Mouse (Mus musculus) liver, embryonic 16.5 days (tissue): ENCODE measurements around the gene Donson. TPM values are rescaled to one million over a fixed set of nuclear protein-coding genes. Genes with fewer than 3 reads are reported as not detected.
A peak's percentile ranks its signal among the peaks of the same experiment; 100 is the strongest.

ENCODE experiments used
- ATAC-seq: fragments of 200-750 bp; cut with Nextera tagmentation; 2 replicates; pipeline ENCODE4 v1.8.0; 2017; ENCODE audit warnings: low read depth, mild to moderate bottlenecking, moderate number of reproducible peaks, moderate library complexity
- H3K27ac ChIP-seq: fragments of 300-500 bp; sonication (generic); 2 replicates; pipeline ENCODE4 v1.5.1; 2014; ENCODE audit warnings: mild to moderate bottlenecking, low read length
- H3K27me3 ChIP-seq: fragments of 300-500 bp; sonication (generic); 2 replicates; pipeline ENCODE4 v1.6.1; 2014; ENCODE audit warnings: low read depth, low read length, mixed read lengths; ENCODE audit not compliant: control insufficient read depth, insufficient read depth
- H3K36me3 ChIP-seq: fragments of 300-500 bp; sonication (generic); 2 replicates; pipeline ENCODE4 v1.6.1; 2014; ENCODE audit warnings: mild to moderate bottlenecking; ENCODE audit not compliant: control insufficient read depth, insufficient read depth
- H3K4me1 ChIP-seq: fragments of 300-500 bp; sonication (generic); 2 replicates; pipeline ENCODE4 v1.6.1; 2014; ENCODE audit warnings: low read depth, low read length, mixed read lengths; ENCODE audit not compliant: control insufficient read depth
- H3K4me2 ChIP-seq: fragments of 300-500 bp; sonication (generic); 2 replicates; pipeline ENCODE4 v1.6.1; 2014; ENCODE audit warnings: low read depth, low read length, mixed read lengths
- H3K4me3 ChIP-seq: fragments of 300-500 bp; sonication (generic); 2 replicates; pipeline ENCODE4 v1.5.1; 2014; ENCODE audit warnings: low read depth, mild to moderate bottlenecking, low read length
- H3K9ac ChIP-seq: fragments of 300-500 bp; sonication (generic); 2 replicates; pipeline ENCODE4 v1.6.1; 2014; ENCODE audit warnings: low read depth, low read length
- H3K9me3 ChIP-seq: fragments of 300-500 bp; sonication (generic); replicated peaks from 2 replicates; pipeline ENCODE4 v1.6.1; 2016; ENCODE audit warnings: low read length; ENCODE audit not compliant: control insufficient read depth
- whole genome bisulfite sequencing: fragments of 180-500 bp; shearing (Covaris S2); extraction: QIAGEN DNeasy Blood & Tissue Kit; methylation state at CpG from one replicate; pipeline ENCODE4 v1.1.7; 2014; ENCODE audit not compliant: insufficient replicate concordance; 5-methylcytosine and 5-hydroxymethylcytosine counted together
- polyA plus RNA-seq: library from polyadenylated mRNA; unstranded; fragments of >200 nt; fragmentation: Nextera tagmentation; extraction: Ambion mirVana; gene quantifications from 2 replicates; pipeline ENCODE4 v1.2.1, GENCODE M21; 2015

Gene Donson
- polyA plus RNA-seq, 1 experiment from 2014 or later = 22.8 TPM

- no peaks in the 10 kb centered on the region for H3K9me3 ChIP-seq
- H3K27ac ChIP-seq = no peak overlapping the region
- no peak overlapping the region for H3K4me2 ChIP-seq
- peaks cover 83% of the 10 kb centered on the region for H3K36me3 ChIP-seq
- no peaks in the 10 kb centered on the region for H3K4me1 ChIP-seq
- no peak overlapping the region for H3K4me3 ChIP-seq
- no peak for ATAC-seq
- no peak overlapping the region for H3K9ac ChIP-seq
- WGBS = 87% methylated on average over 4 of the region's 4 CpGs
- H3K27me3 ChIP-seq = no peaks in the 10 kb centered on the region
Observed at GRCm38 (mm10) chr16:91674500-91674899, 14.1 kb downstream of the Donson start.

DNA sequence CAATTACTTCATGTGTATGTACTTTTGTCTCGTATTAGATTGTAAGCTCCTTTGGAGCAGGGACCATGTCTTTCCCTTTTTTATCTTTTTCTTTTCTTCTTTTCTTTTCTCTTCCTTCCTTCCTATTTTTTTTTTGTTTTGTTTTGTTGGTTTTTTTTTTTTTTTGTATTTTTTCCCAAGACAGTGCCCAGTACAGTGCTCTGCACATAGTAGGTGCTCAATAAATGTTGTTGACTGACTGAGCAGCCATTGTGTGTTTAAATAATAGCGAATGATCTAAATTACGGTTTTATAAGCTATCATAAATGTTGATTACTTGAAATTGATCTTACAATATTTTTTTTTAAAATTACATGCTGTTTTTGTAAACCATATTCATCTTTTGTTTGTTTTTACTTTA lies 24.8 kb downstream of the Donson start:
- no peaks in the 10 kb centered on the region for H3K27me3 ChIP-seq
- WGBS = 94% methylated on average over 3 of the region's 3 CpGs
- H3K27ac ChIP-seq = no peak overlapping the region
- H3K9ac ChIP-seq = no peak overlapping the region
- peaks cover 87% of the 10 kb centered on the region for H3K36me3 ChIP-seq
- H3K4me1 ChIP-seq = no peaks in the 10 kb centered on the region; the same call in 1 of the 2 replicates
- H3K4me3 ChIP-seq = no peak overlapping the region
- H3K4me2 ChIP-seq = no peak overlapping the region
- ATAC-seq = no peak
- H3K9me3 ChIP-seq = peaks cover 3% of the 10 kb centered on the region; the same call in 1 of the 2 replicates

DNA sequence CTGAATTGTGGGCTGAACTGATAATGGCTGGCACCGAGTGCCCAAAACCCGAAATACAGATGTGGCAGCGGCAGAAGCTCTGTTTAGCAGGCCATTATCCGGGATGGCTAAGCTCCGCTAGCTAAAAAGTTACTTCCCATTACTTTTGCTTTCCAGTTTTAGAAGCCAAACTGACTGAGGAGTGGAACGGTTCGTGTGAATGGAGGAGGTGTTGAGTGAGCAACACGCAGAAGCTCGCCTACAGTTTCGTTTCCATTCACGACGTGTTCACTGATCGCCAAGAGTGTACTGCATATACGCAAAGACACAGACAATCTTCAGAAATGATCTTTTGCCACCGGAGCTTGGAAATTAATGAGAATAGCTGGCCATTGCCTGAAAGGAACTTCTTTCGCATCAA lies 26.2 kb downstream of the Donson start:
- 91% methylated on average over 16 of the region's 16 CpGs for WGBS
- H3K27ac ChIP-seq = no peak overlapping the region
- H3K9ac ChIP-seq = no peak overlapping the region
- peaks cover 96% of the 10 kb centered on the region for H3K36me3 ChIP-seq
- no peak for ATAC-seq
- no peak overlapping the region for H3K4me2 ChIP-seq
- H3K4me1 ChIP-seq = no peaks in the 10 kb centered on the region; the same call in 1 of the 2 replicates
- no peak overlapping the region for H3K4me3 ChIP-seq
- no peaks in the 10 kb centered on the region for H3K27me3 ChIP-seq
- H3K9me3 ChIP-seq = peaks cover 3% of the 10 kb centered on the region; the same call in 1 of the 2 replicates

- 77% methylated on average over 1 of the region's 1 CpGs for WGBS
- Histone ChIP-seq H3K4me2 (no peak overlapping the region), H3K27me3 (no peaks in the 10 kb centered on the region), H3K27ac (no peak overlapping the region), H3K9ac (no peak overlapping the region), H3K4me3 (no peak overlapping the region), H3K9me3 (peaks cover 3% of the 10 kb centered on the region; the same call in 1 of the 2 replicates), H3K36me3 (peaks cover 96% of the 10 kb centered on the region), H3K4me1 (no peaks in the 10 kb centered on the region; the same call in 1 of the 2 replicates)
- ATAC-seq = no peak
Observed at GRCm38 (mm10) chr16:91661397-91661796, 27.2 kb downstream of the Donson start.

DNA sequence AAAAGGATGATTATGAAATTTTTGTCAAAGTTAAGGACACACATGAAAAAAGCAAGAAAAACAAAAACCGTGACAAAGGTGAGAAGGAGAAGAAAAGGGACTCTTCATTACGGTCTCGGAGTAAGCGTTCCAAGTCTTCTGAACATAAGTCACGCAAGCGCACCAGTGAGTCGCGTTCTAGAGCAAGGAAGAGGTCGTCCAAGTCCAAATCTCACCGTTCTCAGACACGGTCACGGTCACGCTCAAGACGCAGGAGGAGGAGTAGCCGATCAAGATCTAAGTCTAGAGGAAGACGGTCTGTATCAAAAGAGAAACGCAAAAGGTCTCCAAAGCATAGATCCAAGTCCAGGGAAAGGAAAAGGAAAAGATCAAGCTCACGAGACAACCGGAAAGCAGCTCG lies 28.8 kb downstream of the Donson start:
- H3K9me3 ChIP-seq = peaks cover 3% of the 10 kb centered on the region; the same call in 1 of the 2 replicates
- H3K27ac ChIP-seq = no peak overlapping the region
- no peak for ATAC-seq
- H3K9ac ChIP-seq = no peak overlapping the region
- H3K4me1 ChIP-seq = no peaks in the 10 kb centered on the region; the same call in 1 of the 2 replicates
- H3K4me3 ChIP-seq = no peak overlapping the region
- H3K36me3 ChIP-seq = peaks cover 96% of the 10 kb centered on the region
- H3K4me2 ChIP-seq = no peak overlapping the region
- H3K27me3 ChIP-seq = no peaks in the 10 kb centered on the region
- 97% methylated on average over 20 of the region's 20 CpGs for WGBS

- Histone ChIP-seq H3K9ac (no peak overlapping the region), H3K4me2 (no peak overlapping the region), H3K4me1 (no peaks in the 10 kb centered on the region; the same call in 1 of the 2 replicates), H3K27ac (no peak overlapping the region), H3K4me3 (no peak overlapping the region), H3K36me3 (peaks cover 94% of the 10 kb centered on the region), H3K9me3 (peaks cover 3% of the 10 kb centered on the region; the same call in 1 of the 2 replicates), H3K27me3 (no peaks in the 10 kb centered on the region)
- 90% methylated on average over 5 of the region's 5 CpGs for WGBS
- no peak for ATAC-seq
Observed at GRCm38 (mm10) chr16:91658471-91658870, 30.1 kb downstream of the Donson start.

DNA sequence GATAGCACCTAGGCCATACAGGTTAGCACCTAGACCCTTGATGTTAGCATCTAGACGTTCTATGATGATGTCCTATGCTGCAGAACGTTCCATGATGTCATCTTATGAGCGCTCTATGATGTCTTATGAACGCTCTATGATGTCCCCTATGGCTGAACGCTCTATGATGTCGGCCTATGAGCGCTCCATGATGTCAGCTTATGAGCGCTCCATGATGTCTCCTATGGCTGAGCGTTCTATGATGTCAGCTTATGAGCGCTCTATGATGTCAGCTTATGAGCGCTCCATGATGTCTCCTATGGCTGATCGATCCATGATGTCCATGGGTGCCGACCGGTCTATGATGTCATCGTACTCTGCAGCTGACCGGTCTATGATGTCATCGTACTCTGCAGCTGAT lies 31.3 kb downstream of the Donson start:
- no peak overlapping the region for H3K9ac ChIP-seq
- 96% methylated on average over 17 of the region's 17 CpGs for WGBS
- no peak overlapping the region for H3K4me2 ChIP-seq
- 0 out of 2 replicates have a peak, but pooled peaks have one; percentile 5 for ATAC-seq
- H3K27me3 ChIP-seq = no peaks in the 10 kb centered on the region
- H3K4me1 ChIP-seq = no peaks in the 10 kb centered on the region; the same call in 1 of the 2 replicates
- no peak overlapping the region for H3K4me3 ChIP-seq
- H3K9me3 ChIP-seq = peaks cover 3% of the 10 kb centered on the region; the same call in 1 of the 2 replicates
- H3K27ac ChIP-seq = no peak overlapping the region
- peaks cover 89% of the 10 kb centered on the region for H3K36me3 ChIP-seq

- H3K9me3 ChIP-seq = peaks cover 3% of the 10 kb centered on the region; the same call in 1 of the 2 replicates
- peaks cover 2% of the 10 kb centered on the region; the same call in 1 of the 2 replicates for H3K4me1 ChIP-seq
- no peak overlapping the region for H3K27ac ChIP-seq
- WGBS = 94% methylated on average over 9 of the region's 9 CpGs
- ATAC-seq = no peak
- H3K27me3 ChIP-seq = no peaks in the 10 kb centered on the region
- no peak overlapping the region for H3K9ac ChIP-seq
- H3K36me3 ChIP-seq = peaks cover 79% of the 10 kb centered on the region
- H3K4me2 ChIP-seq = no peak overlapping the region
- no peak overlapping the region for H3K4me3 ChIP-seq
Observed at GRCm38 (mm10) chr16:91655285-91655684, 33.3 kb downstream of the Donson start.

- H3K36me3 ChIP-seq = peaks cover 48% of the 10 kb centered on the region
- WGBS = 99% methylated on average over 3 of the region's 3 CpGs
- ATAC-seq = no peak
- H3K4me2 ChIP-seq = no peak overlapping the region
- no peak overlapping the region for H3K9ac ChIP-seq
- no peaks in the 10 kb centered on the region for H3K9me3 ChIP-seq
- peaks cover 6% of the 10 kb centered on the region for H3K4me1 ChIP-seq
- no peak overlapping the region for H3K4me3 ChIP-seq
- no peaks in the 10 kb centered on the region for H3K27me3 ChIP-seq
- no peak overlapping the region for H3K27ac ChIP-seq
Observed at GRCm38 (mm10) chr16:91652191-91652590, 36.4 kb downstream of the Donson start.
